Mouse (Mus musculus) heart, adult 18-20 months (tissue): Measurements from ENCODE around the gene Sycn. TPM values are rescaled to one million over a fixed set of nuclear protein-coding genes. Genes with fewer than 3 reads are reported as not detected.
"Not testable (repeated sequence)": the region's sequence is repeated elsewhere in the genome, so short reads cannot be mapped to it uniquely, and the experiment has no call there.

Experiments used
- DNase-seq, 2 experiments: peaks; one replicate each; pipeline ENCODE4 v3.0.0; 2021 to 2022; ENCODE audit warnings: mixed read lengths in 1 of 2
- long read RNA-seq, 2 experiments: library from polyadenylated mRNA; stranded (forward); transcript quantifications; one replicate each; pipeline ENCODE4 v2.0.0; 2021
- total RNA-seq, 2 experiments: library from RNA; stranded (reverse); gene quantifications; 2 replicates each; pipeline ENCODE4 v1.2.3; 2021

The Sycn gene
- total RNA-seq, result not detected
- long read RNA-seq, experiment 1, result 0 reads
- long read RNA-seq, experiment 2, result 0 reads

DNA sequence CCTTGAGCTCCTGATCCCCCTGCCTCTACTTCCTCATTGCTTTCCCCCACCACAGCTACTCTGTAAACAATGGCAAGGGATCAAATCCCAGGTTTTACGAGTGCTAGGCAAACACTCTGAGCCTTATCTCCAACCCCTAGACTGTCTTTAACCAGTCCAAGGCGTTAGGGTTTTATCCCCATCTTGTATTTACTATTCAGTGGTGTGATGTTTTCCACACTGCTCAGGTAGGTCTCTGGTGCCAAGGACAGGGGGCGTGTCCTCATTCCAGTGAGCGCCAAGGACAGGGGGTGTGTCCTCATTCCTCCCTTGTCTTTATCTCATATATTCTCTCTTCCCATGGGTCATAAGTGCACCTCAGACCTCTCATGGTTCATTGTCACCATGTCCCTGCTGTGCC is at the start of gene Sycn:
Sycn (plus strand) TSS at position 360 of the 400 bp plus-strand sequence.
- DNase-seq, result no peak

DNA sequence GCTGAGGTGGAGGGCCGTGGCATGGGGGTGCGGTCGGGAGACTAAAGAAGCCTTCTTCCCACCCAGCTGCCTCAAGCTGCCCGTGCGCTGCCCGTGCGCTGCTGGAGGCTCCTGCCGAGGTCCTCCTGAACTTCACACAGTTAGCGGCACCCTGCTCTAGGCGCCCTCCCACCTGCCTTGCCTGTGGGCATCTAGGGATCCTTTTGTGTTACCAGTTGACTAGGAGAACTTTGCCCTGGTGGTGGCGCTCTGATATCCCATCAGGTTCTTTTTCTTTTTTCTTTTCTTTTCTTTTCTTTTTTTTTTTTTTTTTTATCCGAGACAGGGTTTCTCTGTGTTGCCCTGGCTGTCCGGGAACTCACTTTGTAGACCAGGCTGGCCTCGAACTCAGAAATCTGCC is 49.8 kb upstream of the Sycn start:
- no peak for DNase-seq

DNA sequence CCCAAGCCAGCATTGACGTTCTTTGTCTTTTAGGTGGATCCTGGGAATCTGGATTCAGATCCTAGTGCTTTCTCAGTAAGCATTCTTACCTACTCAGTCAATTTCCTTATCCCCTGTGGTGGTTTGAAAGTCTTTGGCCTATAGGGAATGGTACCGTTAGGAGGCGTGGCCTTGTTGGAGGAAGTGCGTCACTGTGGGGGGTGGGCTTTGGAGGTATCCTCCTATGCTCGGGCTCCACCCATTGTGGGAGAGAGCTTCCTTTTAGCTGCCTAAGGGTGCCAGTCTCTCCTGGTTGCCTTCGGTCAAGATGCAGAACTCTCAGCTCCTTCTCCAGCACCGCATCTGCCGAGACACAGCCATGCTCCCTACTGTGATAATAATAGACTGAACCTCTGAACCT is 48.4 kb upstream of the Sycn start:
- DNase-seq, result no peak

DNA sequence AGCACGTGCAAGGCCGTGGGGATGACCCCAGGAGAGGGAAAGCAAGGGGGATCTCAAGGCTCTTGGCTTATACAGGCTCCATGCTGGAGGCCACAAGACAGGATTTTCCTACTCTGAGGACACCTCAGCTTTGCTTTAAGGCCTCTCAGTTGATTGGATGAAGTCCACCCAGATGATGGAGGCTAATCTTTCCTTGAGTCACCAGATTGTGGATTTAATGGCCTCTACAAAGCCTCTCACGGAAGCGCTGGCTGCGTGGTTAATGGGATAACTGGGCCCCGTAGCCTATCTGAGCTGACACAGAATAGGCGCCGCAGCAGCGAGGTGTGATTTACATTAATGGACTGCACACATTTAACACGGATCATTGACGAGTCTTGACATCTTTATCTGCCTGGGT is 45.3 kb upstream of the Sycn start:
- no peak for DNase-seq

DNA sequence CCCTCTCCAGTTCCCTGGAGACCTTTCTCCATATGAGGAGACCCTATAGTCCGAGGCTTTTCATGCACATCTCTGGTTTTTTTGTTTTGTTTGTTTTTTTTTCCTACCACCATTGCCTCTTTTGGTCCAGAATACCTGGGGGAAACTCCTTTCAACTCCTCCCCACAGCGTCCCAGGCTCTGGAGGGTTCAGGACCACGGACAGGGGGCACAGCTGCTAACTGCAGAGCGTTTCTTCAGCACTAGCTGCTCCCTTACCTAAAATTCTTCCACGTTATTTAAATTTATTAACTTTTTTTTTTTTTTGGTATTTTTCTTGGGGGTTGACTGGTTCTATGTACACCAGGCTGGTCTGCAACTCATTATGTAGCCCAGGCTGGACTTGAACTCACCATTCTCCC is 35.1 kb upstream of the Sycn start:
- DNase-seq, result peak in 1 of 2 experiments; percentile 9

DNA sequence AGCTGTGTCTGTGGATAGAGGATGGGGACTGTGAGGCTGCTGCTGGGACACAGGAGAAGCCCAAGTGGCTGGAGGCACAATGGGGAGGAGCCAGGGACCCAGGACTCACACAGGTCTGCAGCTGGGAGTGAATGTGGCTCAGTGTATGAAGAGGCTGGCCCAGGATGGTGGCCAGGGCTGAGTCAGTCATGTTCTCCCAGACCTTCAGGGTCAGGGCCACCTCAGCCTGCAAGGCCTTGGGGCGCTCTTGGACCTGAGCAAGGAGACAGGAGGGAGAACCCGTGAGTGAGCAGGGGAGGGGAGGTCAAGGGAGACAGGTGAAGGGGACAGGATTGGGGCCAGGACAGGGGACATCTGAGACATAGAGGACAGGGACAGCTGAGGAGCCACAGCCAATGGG is 31.6 kb upstream of the Sycn start:
- not testable (repeated sequence) for DNase-seq

DNA sequence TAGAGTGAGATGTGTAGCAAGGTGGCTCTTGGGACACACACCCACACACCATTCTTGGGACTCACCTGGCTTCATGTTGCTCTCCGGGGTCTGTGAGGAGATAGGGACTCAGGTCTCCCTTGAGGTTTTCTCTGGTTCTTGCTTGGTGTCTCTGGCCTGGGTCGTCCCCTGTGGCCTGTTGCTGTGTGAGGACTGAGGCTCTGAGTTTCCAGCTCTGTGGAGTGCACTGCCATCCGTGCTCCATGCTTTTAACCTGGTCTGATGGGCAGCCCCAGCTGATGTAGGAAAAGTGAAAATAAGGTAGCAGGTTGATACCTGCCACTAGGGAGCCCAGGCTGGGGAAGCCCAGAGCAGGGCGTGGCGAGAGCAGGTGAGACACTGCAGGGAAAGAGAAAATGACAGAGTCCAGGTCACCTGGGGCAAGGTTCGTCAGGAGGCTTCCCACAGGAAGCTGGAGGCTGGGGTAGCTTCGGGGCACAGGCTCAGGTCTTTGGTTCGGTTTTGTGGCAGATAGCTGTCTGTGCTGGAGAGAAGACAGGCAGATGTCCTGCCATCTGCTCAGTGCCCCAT is 30.2 kb upstream of the Sycn start, which contains the start of gene Ifnl2:
Ifnl2 (minus strand) TSS at position 51 of the 570 bp plus-strand sequence.
- not testable (repeated sequence) for DNase-seq

DNA sequence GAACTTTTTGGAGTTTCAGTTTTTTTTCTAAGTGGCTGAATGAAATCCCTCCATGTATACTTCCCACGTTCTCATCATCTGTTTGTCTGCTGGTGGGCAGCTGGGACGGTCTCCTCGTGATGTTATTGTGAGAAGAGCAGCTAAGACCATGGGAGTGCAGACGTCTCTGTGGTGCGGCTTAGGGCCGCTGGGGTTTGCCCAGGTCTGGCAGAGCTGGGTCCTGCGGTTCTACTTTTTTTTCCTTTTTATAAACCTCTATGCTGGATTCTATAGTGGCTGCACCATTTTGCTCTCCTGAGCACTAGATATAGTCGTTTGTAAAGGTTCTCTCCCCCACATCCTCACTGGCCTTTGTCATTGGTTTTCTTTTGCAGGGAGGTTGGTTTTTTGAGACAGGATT is 29.2 kb upstream of the Sycn start:
- DNase-seq, result no peak

DNA sequence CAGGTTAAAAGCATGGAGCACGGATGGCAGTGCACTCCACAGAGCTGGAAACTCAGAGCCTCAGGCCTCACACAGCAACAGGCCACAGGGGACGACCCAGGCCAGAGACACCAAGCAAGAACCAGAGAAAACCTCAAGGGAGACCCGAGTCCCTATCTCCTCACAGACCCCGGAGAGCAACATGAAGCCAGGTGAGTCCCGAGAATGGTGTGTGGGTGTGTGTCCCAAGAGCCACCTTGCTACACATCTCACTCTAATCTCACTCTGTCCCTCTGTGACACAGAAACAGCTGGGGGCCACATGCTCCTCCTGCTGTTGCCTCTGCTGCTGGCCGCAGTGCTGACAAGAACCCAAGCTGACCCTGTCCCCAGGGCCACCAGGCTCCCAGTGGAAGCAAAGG is 18.1 kb upstream of the Sycn start, which contains the start of gene Ifnl3:
Ifnl3 (plus strand) TSS at position 301 of the 400 bp plus-strand sequence.
- DNase-seq, result not testable (repeated sequence)

DNA sequence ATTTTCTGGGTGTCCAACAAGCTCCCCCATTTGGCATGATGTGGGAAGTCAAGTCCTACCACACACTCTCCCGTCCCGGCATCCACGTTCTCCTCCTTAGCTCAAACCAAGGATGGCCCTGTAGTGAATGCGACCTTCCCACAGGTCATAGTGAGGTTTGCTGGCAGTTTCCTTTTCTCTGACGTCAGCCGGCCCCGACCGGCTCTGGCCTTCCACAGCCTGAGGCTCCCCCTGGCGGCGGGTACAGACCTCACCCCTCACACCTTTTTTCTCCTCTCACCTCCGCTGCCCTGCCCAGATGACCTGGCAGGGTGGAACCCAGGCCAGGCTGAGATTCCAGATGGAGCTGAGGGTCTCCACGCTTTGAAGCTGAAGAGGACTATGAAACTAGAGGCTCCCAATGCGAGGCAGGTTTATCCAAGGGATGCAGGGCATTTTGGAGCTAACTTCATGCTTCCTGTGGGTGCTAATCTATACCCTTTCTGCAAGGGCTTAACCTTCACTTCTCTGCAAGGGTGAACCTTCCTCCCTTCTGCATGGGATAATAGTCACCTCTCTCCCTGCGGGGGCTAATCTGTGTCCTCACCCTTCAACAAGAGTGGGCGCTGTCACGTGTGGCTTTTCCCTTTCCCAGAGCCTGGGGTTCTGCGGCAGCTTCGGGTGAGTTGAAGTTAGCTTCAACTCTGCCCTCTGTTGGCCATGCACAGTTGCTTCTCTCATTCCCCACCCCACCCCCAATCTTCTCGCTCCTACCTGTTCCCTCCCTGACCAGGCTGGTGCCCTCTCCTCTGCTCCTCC is 12.6 kb upstream of the Sycn start:
- peak; percentile 82 to 84 for DNase-seq

DNA sequence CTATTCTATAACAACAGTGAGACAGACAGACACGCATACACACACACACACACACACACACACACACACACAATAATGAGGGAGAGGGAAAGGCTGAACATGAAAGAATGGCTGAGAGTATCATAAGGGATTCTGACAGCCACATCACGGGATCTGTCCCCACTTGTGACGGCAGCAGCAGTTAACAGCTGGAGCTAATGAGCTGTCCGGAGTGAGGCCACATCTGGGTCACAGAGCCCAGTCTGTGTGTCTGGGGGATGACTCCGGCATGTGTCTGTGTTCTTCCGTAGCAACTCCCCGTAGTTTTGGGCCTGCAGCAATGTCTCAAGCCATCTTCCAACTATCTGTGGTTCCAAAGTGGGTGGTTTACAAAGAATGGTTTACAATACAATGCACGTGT is 8.7 kb upstream of the Sycn start:
- no peak for DNase-seq

DNA sequence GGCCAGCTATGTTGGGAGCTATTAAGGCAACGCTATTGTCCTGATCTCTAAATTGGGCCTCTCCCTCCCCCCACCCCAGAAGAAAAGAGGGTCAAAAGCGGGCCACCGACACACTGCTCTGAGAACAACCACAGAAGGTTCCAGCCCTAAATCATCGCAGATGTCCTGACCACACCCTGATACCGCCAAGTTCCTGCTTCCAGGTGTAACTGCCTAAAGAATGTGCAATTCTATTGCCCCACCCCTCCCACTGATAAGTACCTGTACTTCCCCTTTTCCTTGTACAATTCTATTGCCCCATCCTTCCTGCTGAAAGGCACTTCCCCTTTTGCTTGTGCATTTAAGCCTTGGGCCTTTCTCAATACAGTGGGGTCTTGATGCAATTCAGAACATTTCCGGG is 1.8 kb upstream of the Sycn start:
- DNase-seq, result not testable (repeated sequence)

DNA sequence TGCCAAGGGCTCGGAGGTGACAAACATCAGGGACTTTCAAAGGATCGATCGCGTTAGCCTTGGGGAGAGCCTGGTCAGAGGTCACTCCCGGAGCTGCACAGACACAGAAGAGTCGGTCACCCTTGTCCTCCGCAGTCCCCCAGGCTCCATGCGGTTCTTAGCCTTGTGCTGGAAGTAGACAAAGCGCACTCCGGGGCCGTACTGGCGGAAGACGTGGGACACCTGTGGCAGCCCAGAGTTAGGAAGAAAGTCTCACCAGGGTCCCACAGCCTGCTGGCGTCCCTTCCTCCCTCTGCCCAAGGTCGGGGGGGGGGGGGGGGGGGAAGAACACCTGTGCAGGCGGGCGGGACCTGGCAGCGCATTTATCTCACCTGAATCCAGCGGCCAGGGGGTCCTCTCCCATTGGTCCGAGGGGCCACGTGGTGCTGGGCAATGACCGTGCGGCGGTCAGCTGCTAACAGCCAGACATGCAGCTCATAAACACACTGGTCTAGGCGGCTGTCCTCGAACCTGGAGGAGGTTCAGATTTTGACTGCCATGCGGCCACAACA is 3.4 kb downstream of the Sycn start:
- DNase-seq, result no peak

DNA sequence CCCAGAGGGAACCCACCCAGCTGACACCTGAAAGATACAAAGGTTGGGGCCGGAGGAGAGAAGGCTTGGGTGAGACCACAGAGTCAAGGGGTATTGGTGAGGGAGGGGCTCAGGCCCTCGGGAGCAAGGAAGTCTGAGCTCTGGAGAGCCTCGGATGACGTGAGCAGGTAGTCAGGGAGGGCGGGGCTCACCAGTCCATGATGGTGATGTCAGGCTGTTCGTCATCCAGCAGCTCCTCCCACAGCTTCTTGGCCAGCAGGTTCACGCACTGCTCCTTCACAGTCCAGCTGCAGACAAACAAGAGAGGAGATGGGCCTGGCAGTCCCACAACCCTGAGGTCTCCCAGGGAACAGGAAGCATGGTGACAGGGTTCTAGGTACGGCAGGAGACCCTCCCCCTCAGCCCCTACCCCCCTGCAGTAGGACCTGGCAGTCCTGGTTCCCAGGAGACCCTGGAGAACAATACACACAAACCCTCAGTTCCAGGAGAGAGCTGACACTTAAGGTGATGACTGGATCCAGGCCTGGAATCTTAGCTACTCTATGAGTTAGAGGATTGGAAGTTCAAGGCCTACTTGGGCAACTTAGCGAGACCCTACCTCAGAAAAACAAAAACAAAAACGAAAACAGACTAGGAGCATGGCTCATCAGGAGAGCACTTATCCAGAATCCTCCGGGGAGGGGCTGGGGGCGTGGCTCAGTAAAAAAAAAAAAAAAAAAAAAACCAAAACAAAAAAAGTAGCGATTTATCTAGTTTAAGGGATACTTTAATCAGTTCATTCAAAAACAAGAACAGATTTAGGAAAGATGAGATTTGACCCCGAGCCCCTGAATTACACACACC is 4.6 kb downstream of the Sycn start:
- no peak for DNase-seq

DNA sequence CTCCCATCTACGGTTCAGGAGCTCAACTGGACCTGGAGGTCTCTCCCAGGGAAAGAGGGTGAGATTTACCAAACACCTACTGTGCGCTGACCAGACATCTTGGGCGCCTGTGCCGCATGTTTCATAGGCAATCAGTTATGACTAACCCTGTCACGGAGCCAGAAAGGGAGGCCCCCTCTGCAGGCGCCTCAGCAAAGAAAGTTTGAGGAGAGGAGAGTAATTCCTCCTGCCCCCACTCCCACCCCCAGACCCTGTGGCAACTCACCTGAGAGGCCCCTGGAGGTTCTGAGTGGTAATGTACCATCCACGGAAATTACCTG is 5.2 kb downstream of the Sycn start:
- no peak for DNase-seq

DNA sequence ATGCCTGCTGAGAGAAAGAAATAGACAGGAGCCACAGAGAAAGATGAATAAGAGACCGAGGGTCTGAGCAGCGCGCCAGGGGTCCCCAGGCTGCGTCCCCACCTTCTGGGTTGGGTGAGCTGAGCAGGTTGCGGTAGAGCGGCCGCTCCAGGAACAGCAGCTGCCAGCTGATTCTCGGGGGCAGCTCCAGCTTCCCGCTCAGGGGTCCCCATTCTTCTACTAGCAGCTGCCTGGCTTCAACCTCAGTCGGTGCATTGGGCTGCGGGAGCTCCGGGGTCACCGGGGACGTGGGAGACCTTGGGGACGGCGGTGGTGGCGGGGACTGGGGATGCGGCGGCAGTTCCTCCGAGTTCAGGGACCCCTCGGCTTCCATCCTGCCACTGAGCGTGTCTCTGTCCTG is 6.0 kb downstream of the Sycn start:
- no peak for DNase-seq

DNA sequence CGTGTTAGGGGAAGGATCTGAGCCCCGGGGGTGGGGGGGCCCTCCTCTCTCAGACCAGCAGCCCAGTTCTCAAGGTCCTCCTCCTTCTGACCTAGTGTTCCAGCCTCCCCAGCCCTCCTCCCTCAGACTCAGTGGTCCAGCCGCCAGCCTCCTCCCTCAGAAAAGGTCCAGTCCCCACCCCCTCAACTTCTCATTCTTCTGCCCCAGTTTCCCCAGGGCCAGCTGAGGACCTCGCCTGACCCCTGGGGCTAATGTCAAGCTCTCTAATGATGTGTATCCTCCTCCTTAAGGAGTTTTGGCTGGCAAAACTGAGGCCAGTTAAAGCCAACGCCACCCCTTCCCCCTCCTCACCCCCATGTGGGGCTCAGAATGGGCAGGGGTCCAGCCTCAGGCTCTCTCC is 6.5 kb downstream of the Sycn start, which contains the start of gene Nccrp1:
Nccrp1 (minus strand) TSS at position 101 of the 400 bp plus-strand sequence.
- DNase-seq, result no peak

DNA sequence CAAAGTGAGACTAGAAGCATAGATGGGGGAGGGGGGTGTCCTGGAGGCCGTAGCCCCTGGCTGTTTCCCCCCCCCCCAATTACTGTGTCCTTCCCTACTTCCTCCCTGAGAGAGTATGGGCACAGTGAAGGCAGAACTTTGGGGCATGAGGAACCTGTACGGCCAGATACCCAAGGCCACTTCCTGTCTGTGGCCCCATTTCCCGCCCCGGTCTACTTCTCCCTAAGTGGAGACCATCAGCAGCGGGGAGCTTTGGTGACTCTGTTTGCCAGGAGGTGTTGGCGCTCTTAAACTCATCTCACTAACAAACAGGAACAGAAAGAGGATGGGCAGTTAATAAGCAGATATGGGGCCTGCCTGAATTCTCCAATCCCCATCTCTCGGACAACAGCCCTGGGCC is 6.9 kb downstream of the Sycn start:
- DNase-seq, result no peak

DNA sequence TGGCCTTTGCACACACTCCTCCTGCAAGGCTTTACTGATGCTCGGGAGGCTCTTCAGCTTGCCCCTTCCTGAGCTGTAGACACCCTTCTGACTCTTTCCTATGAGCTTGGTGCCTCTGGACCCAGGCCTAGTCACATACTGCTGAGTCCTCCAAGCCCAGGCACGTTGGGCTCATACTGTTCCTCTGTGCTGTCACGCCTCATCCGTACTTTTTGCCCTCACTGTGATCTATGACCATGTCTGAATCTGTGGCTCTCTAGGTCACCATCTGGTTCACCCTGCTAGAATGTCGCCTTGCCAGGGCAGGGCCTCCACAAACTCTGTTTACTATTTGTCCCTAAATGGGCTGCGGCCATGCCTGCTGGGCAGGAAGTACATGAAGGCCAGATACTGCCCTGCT is 12.4 kb downstream of the Sycn start:
- no peak for DNase-seq

DNA sequence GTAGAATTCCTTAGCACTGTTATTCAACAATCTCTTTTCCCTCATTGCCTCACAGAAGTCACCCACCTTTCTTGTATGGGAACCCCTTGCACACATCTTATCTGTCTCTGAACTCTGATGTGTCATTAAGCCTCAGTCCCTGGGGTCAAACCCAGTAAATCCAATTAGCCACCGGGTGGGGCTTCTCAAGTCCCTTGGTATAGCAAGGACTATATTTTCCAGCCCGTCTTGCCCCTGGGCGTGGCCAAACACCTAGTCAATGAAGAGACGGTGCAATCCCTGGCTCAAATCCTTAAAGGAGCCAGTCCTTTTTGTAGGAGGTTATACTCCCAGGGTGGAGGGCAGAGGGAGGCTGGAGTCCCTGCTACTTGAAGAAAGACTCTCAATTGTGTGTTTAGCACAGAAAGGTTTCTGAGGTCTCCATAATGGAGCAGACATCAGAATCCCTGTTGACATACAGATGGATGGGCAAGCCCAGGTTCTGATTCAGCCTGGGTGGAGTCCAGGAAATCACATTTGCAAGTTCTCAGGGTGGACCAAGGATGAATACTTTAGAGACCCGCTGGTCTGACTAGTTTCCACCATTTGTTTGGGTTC is 15.4 kb downstream of the Sycn start:
- DNase-seq, result no peak

DNA sequence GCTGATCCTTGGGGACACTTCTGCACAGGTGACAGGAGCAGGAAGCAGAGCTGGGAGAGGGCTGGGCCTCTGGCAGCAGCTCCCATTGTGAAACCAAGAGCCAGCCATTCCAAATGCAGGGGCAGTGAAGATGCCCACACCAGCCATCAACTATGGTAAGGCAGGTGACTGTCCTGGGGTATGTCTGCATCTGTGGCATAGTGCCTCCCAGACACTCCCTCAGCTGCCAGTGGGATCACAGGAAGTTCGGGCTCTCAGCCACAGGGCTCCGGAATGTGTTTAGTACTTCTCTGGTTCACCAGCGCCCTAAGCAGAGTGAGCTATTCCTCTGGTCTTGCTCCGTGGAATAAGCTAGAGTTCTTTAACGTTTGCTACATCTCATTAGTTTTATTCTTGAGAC is 16.4 kb downstream of the Sycn start:
- DNase-seq, result no peak

DNA sequence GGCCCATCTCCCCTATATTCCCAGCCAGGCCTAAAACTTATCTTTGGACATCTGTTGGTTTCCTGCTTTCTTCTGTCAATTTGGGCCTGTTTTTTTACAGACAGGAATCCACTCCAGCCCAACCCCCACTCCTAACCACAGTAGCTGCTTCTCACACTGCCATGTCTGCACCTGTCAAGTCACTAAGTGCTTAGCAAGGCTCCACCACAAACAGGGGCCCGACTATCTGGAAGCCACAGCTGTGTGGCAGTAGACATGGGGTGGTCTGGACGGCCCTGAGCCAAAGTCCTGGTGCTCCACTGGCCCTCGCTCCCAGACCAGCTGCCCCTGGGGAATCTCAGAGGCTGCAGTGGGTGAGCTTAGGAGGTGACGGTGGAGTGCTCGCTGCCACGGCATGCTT is 17.0 kb downstream of the Sycn start:
- DNase-seq, result no peak
